Mouse (Mus musculus): ENCODE results near the gene Tmem141. TPM values are rescaled to one million over a fixed set of nuclear protein-coding genes. Genes with fewer than 3 reads are reported as not detected.

Gene Tmem141
- 8.9 and 11.1 TPM in 2 replicates for total RNA-seq (2012; rRNA removed)
- total RNA-seq (2014; rRNA removed) = 6.5 and 7.7 TPM in 2 replicates
- polyA plus RNA-seq (2012; ENCODE audit: insufficient read length, low read depth) = 5.2 and 6.2 TPM in 2 replicates

- H3K27me3 ChIP-seq (replicated peaks) = peaks cover 42% of the 10 kb centered on the region
These were observed at the start of gene Tmem141 for GRCm38 (mm10) chr2:25621229-25622200. Gene Tmem141, minus strand, starts transcription at chr2:25622005.

GRCm38 (mm10) chr2:25666516-25666915, 44.7 kb upstream of the Tmem141 start:
- H3K4me2 ChIP-seq (ENCODE audit: insufficient read depth, low read depth, poor library complexity, severe bottlenecking) = no peak overlapping the region
- H3K27ac ChIP-seq (ENCODE audit: insufficient read depth, low read depth) = no peak overlapping the region
- H3K27me3 ChIP-seq (replicated peaks) = peaks cover 10% of the 10 kb centered on the region
- H3K36me3 ChIP-seq (replicated peaks in 1 of 2; ENCODE audit: control insufficient read depth in 1 of 2, insufficient read depth in 1 of 2, low read length in 1 of 2) = no peaks in the 10 kb centered on the region
- H3K4me3 ChIP-seq (replicated peaks in 1 of 3; ENCODE audit: low read depth in 2 of 3, low read length in 2 of 3, poor library complexity in 1 of 3) = no peak overlapping the region
- H3K79me2 ChIP-seq (replicated peaks; ENCODE audit: control insufficient read depth, extremely low read depth, insufficient read depth, poor library complexity, severe bottlenecking) = no peaks in the 10 kb centered on the region
- H3K9me3 ChIP-seq (replicated peaks; ENCODE audit: low read length) = no peaks in the 10 kb centered on the region
- in situ Hi-C loops (cut with MboI; ENCODE audit: low pct_ligation_motif_present, low pct_unique_long_range_greater_than_20kb, low sequenced_read_pairs) (no loop called here), dilution Hi-C loops (cut with MboI; ENCODE audit: extremely low pct_ligation_motif_present, extremely low pct_unique_long_range_greater_than_20kb, low sequenced_read_pairs) (no loop called here)
- H3K9ac ChIP-seq (ENCODE audit: insufficient read depth, low read depth) = no peak overlapping the region
- peaks cover 0 to 25% of the 10 kb centered on the region in 2 experiments; a peak in 3 of 4 replicates for H3K4me1 ChIP-seq (ENCODE audit: control insufficient read depth in 1 of 2, insufficient read depth in 2 of 2)
- TF ChIP-seq MEF2A (IDR thresholded peaks at IDR 0.05; ENCODE audit: borderline replicate concordance, low read depth, low read length) = no peak
- TF ChIP-seq TCF12 (IDR thresholded peaks at IDR 0.05; ENCODE audit: low read depth, low read length) = no peak
- TF ChIP-seq RCOR1 (conservative IDR thresholded peaks at IDR 0.05; ENCODE audit: low read depth, low read length) = no peak
- no peak for TF ChIP-seq ZC3H11A (IDR thresholded peaks at IDR 0.05; ENCODE audit: low read depth, low read length)
- TF ChIP-seq BHLHE40 (IDR thresholded peaks at IDR 0.05; ENCODE audit: low read depth, low read length) = 0 out of 2 replicates have a peak, but pooled peaks have one; percentile 19
- no peak for DNase-seq (ENCODE audit: extremely low read depth)

More at GRCm38 (mm10) chr2:25621229-25622200, at the start of gene Tmem141:
- TF ChIP-seq ZMIZ1 (IDR thresholded peaks at IDR 0.05; ENCODE audit: low read depth, low read length) (no peak), IRF4 (IDR thresholded peaks at IDR 0.05; ENCODE audit: low read depth, low read length) (peak; percentile 27; the same call in 1 of the 2 replicates), SMC3 (IDR thresholded peaks at IDR 0.05; ENCODE audit: low read depth, low read length) (peak; percentile 54), RCOR1 (conservative IDR thresholded peaks at IDR 0.05; ENCODE audit: low read depth, low read length) (no peak), TCF12 (IDR thresholded peaks at IDR 0.05; ENCODE audit: low read depth, low read length) (peak; percentile 35; the same call in 1 of the 2 replicates), MAZ (IDR thresholded peaks at IDR 0.05; ENCODE audit: low read depth, low read length) (no peak), POLR2A (IDR thresholded peaks at IDR 0.05; ENCODE audit: low read depth, low read length) (peak; percentile 56; the same call in 1 of the 2 replicates), CHD2 (IDR thresholded peaks at IDR 0.05; ENCODE audit: low read length) (no peak), MYC (IDR thresholded peaks at IDR 0.05; ENCODE audit: low read depth, low read length) (no peak), NRF1 (IDR thresholded peaks at IDR 0.05; ENCODE audit: low read depth, low read length) (peak; percentile 87), RAD21 (IDR thresholded peaks at IDR 0.05; ENCODE audit: low read depth, low read length) (peak; percentile 38), CTCF (conservative IDR thresholded peaks at IDR 0.05 in 1 of 2, IDR thresholded peaks at IDR 0.05 in 1 of 2; ENCODE audit: low read depth in 2 of 2, low read length in 2 of 2) (peak; percentile 69 to 74)
- H3K27ac ChIP-seq (ENCODE audit: insufficient read depth, low read depth) = no peak within 1 kb of the TSS
- peak within 1 kb of the TSS; percentile 51; the same call in 1 of the 2 replicates for H3K9ac ChIP-seq (ENCODE audit: insufficient read depth, low read depth)
- in situ Hi-C loops (cut with MboI; ENCODE audit: low pct_ligation_motif_present, low pct_unique_long_range_greater_than_20kb, low sequenced_read_pairs) = no loop called here
- DNase-seq (ENCODE audit: extremely low read depth) = peak; percentile 80
- no peaks in the 10 kb centered on the region for H3K79me2 ChIP-seq (replicated peaks; ENCODE audit: control insufficient read depth, extremely low read depth, insufficient read depth, poor library complexity, severe bottlenecking)
- dilution Hi-C loops (cut with MboI; ENCODE audit: extremely low pct_ligation_motif_present, extremely low pct_unique_long_range_greater_than_20kb, low sequenced_read_pairs) = no loop called here
- H3K4me1 ChIP-seq (ENCODE audit: control insufficient read depth in 1 of 2, insufficient read depth in 2 of 2) = peaks cover 0 to 10% of the 10 kb centered on the region in 2 experiments; a peak in 2 of 4 replicates
- H3K9me3 ChIP-seq (replicated peaks; ENCODE audit: low read length) = no peaks in the 10 kb centered on the region
- H3K36me3 ChIP-seq (replicated peaks in 1 of 2; ENCODE audit: control insufficient read depth in 1 of 2, insufficient read depth in 1 of 2, low read length in 1 of 2) = peaks cover 0 to 3% of the 10 kb centered on the region in 2 experiments
- peak within 1 kb of the TSS; percentile 82 for H3K4me2 ChIP-seq (ENCODE audit: insufficient read depth, low read depth, poor library complexity, severe bottlenecking)
- H3K4me3 ChIP-seq (replicated peaks in 1 of 3; ENCODE audit: low read depth in 2 of 3, low read length in 2 of 3, poor library complexity in 1 of 3) = peak within 1 kb of the TSS; percentile 52 to 60 (median 56)
